Mouse (Mus musculus) frontal cortex, postnatal 36 days (tissue): Measurements from ENCODE around the gene Cflar.
A peak's percentile ranks its signal among the peaks of the same experiment; 100 is the strongest.
"Not testable (repeated sequence)": the region's sequence is repeated elsewhere in the genome, so short reads cannot be mapped to it uniquely, and the experiment has no call there.

ENCODE experiments used
- DNase-seq, 2 experiments: peaks; one replicate each; pipeline ENCODE4 v3.0.0; 2022; ENCODE audit warnings: low spot score in 2 of 2

Cflar gene

DNA sequence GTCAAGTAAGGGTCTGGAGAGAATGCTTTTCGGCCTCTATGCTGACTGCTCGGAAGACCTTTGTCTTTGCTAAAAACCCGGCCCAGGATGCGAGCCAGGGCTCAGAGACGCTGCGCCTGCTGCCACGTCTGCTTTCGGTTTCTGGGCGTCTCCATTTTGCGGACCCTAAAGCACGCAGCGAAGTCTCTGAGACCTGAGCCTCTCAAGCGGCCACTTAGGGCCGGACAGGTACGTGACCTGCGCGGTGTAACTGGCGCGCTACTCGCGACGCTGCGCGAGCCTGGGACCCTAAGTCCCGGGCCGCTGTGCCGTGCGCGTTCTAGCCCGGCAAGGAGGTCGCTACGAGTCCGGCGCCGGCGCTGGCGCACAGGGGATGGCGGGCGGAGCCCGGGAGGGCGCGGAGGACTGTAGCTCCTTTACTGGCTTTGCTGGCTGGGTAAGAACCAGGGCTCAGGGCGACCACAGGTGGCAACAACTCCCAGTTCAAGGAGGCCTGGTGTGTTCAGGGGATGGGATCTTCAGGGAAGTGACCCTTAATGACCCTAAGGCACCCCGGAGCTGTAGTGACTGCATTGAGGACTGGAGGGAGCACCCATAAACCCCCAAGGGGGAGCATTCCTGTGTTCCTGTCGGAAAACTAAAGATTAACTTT lies at the start of gene Cflar:
Gene Cflar, plus strand, starts transcription at position 144 of the 652 bp plus-strand sequence.
- peak; percentile 43 to 46 for DNase-seq

DNA sequence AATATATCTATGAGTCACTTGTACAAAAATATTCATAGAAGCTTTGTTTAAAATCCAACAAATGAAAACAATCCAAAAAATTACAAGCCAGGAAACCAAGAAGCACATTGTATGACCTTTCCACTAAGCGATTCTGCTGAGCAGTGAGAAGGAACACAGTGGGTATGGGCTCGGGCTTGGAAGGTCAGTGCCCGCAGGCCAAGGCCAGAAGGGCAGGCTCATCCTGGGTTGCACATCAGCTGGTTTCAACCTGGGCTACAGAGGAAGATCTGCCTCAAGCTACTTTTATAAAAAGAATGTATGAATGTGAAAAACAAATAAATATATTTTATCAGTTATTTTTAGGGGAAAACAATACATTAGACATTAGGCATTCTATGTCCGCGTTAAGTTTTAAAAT lies 48.6 kb upstream of the Cflar start:
- DNase-seq = not testable (repeated sequence)

DNA sequence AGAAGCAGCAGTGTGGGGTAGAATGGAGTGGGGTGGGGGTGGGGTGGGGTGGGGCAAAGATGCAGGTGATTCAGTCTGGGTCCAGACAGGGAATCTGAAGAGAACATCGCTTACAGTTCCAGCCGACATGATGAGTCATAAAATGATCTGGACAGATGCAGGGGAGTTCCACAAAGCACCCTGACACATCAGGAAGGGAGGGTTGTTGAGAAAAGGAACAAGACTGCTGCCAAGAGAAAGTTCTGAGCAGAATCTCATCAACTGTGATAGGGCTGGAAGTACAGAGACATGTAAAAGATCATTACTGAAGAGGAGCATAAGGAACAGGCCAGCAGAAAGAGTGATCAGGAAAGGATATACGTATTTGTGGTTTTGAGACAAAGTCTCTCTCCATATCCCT lies 47.9 kb upstream of the Cflar start:
- not testable (repeated sequence) for DNase-seq

DNA sequence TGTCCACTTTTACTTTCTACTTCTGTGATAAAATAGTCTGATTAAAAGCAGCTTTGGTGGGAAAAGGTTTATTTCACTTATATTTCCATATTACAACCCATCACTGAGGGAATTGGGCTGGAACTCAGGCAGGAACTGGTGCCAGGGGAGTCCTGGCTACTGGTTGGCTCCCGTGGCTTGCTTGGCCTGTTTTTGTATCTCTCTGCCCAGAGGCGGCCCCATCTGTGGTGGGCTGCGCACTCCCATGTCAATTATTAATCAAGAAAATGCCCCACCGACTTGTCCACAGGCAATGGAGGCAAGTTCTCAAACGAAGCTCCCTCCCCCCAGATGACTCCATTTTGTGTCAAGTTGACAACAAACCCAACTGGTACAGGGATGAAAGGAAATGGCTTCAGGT lies 43.1 kb upstream of the Cflar start:
- no peak for DNase-seq

DNA sequence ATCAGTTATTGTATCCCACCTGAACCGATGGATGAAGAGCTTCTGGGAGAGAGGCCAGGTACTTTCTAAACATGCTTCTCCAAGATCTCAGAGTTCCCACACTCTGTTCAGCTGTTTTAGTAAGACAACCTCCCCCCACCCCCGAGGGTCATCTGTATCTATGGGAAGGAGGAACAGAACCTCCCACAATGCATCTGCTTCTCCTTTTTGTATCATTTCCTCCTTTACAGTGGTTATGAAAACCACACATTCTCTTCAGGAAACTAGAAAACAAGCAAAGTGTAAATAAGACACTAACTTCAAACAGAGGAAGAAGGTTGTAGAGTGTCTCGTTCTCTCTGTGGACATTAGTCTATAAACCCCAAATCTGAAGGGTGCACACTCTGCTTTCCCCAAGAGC lies 41.7 kb upstream of the Cflar start:
- DNase-seq = not testable (repeated sequence)

DNA sequence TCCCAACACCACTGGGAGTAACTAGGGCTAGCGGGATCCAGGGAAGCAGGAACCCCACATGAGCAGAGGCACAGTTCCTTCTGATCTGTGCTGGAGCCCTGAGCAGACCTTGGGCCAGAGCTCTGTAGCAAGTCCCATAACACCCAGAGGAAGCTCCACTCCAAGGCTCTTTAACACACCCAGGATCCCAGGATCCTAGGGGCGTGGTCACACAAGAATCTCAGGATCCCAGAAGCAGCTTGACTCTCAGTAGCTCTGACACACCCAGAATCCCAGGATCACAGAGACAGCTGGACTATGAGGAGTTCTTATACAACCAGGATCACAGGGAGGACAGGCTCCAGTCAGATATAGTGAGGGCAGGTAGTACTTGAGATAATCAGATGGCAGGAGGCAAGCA lies 39.2 kb upstream of the Cflar start:
- DNase-seq = no peak

DNA sequence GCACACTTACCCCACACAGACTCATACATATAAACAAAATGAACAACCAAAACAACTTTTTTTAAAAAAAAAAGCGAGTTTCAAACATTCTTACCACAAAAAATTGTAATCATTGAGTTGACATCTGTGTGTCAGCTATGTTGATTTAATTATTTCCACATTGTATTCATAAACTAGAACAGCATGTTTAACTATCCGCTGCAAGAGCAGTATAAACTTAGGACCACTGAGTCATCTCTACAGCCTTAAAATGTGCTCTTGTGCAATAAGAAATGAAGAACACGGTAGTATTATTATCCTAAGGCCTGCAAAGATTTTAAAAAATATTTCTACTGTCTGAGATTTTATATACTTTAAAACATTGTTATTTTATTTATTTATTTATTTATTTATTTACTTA lies 36.3 kb upstream of the Cflar start:
- no peak for DNase-seq

DNA sequence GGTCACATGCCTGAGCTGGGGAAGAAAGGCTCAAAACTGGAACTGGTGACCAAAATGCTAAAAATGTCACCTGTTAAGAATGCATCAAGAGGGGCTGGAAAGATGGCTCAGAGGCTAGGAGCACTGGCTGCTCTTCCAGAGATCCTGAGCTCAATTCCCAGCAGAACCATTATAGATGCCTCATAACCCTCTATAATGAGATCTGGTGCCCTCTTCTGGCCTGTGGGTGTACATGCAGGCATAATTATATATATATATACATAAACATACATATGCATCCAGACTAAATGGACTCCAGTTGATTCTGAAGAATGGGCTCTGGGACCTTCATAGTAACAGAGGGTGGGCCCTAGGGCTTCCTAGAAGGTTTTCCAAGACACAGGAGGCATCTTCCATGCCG lies 33.7 kb upstream of the Cflar start:
- peak in 1 of 2 experiments; percentile 35 for DNase-seq

DNA sequence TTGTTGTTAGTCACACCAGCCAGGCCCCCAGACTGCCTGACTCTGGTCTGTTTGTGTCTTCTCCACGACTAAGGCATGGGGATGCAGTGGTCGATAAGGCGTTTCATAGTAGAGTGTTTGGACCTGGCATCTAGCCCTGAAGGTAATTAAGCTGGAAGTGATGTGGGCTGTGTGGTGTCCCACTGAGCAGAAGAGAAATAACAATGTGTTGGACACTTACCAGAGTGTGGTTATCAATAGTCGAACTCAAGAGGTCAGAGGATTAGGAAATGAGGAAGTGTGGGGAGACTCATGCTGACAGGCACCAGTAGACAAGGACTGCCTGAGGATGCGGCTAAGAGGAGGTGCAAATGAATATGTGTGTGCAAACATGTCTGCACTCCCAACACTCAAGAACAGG lies 32.9 kb upstream of the Cflar start:
- not testable (repeated sequence) for DNase-seq

DNA sequence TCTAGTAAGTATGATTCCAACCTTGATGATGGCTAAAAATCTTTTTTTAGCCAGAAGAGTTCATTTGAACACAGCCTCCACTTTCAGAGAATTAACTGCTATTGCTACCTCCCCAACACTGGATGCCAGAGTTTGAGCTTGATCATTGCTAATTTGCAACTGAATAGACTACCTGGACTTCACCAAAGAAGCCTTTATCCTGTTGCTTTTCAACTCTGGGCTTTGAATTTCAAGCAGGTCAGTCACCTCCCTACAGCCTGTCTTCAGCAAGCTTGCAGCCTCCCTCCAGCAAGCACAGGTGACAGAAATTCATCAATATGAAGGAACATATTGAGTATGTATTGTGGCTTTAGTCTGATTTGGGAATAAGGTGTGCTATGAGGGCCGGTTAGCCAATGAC lies 21.9 kb upstream of the Cflar start:
- DNase-seq = no peak

DNA sequence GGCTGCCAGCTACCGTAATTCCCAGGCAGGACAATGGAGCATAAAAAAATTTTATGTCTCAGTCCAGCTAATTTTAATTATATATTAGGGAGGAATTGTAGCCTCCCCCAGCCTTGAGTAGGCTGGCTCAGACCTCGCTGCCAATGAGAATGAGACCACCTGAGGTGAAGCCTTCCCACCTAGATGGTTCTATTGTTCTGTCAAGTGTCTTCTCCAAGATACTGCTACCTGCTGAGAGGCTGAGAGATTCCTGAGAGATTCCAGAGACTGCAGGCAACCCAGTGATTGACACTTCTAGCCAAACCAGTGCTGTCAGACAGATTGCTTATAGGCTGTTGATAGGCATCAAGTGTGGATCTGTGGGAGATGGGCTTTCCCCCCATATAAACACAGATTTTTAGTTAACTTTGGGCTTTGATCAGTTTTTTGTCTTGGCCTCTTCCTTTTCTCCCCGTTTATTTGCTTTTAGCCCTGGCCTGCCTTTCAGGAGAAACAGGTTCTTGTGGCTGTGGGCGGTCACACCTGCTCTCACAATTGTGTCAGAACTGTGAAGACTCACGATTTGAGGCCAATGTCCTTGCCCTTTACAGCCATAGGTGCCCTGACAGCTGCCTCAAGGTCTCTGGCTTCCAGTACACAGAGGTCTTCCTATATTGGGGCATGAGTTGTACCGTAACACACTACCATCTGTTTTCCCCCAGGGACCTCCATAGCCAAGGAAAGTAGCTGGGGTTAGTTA lies 21.1 kb upstream of the Cflar start:
- no peak for DNase-seq

DNA sequence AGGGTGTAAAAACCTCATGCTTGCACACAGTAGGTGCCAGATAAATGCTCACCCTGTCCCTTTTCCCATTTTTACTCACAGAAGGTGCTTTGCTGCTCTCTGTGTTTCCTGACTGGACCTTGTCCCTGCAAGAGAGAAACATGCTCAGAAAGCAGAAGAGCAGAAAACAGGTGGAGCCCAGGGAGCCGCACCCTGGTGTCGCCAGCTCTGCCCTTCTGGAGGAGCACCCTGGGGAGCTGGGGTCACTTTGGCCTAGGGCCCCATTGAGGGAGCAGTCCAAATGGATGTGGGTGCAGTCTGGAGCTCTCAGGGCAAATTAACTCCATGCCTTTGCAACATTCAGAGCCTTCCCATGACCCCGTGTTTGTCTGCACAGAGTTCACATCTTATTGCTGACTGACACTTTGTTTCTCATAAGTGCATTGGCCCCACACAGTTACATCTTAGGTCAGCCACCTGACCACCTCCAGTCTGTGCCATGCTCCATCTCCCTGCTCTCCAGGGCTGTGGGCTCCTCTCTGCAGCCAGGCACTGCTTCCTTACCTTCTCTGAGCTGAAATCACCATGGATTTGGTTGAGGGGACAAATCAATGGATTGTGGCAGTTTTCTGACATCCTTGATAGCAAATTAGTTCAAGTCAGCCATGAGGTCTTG lies 20.3 kb upstream of the Cflar start:
- not testable (repeated sequence) for DNase-seq

DNA sequence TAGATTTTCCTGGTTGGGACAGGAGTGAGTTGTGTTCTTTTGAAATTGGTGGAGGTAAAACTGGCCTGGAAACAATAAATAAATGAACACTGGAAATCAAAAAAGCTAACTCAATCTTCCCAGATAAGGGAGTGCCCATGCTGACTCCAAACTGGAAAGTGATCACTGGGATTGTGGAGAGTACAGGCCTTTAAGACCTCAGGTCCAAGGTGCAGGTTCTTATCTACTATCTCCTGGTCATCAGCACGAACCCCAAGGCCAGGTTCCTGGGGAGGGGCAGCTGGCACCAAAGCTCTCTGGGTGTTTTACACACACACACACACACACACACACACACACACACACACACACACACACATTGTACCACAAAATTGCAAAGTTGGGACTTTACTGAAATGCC lies 19.6 kb upstream of the Cflar start:
- DNase-seq = not testable (repeated sequence)

DNA sequence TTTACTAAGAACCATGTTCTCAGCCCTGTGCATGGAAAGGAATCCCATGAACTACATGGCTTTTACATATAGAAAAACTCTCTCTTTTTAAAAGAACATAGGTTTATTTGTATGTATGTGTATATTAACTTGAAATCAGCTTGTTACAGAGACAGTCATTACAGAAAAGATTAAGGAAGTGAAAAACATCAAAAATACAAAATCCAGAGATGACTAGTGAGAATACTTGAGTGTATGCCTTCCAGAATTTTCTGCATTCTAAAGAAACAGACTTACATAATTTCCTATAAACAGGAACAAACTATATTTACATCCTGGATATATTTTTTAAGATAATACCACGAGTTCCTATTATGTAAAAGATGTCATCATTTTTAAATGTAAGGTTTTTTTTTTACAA lies 17.6 kb upstream of the Cflar start:
- DNase-seq = no peak

DNA sequence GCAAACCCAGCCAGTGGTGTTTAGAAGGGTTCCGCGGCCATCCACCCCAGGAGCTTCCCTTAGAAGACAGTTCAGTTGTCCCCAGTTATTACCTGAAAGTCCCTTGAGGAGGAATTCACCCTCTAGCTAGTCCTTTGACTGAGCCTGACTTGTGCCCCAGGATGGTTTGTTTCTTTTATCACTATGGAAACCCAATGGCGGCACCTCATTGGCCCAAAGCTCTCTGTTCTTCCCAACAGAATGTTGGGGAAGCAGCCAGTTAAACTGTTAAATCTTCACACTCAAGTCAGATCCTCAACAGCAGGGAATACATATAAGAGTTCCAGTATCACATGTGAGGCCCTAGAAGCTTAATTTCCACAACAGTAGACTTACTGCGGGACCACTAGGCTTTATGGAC lies 15.5 kb upstream of the Cflar start, which contains the start of gene Als2cr12:
Gene Als2cr12, minus strand, starts transcription at position 180 of the 400 bp plus-strand sequence.
- DNase-seq = not testable (repeated sequence)

DNA sequence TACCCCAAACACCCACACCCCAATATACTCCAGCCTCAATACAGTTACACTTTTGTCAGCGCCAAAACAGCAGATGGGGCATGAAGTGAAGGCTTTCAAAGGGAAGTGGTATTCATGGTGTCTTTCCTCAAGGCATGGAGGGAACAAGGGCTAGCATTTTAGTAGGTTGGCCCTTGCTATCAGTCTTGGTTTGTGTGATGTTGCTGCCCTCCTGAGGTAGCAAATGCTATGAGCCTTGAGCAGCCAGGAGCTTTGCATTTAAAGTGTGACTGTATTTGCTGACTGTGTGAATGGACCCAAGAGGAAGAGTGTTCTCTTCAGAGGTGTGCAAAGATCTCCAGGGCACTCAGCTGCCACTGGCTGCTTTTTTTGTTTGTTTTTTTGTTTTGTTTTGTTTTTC lies 13.7 kb upstream of the Cflar start:
- peak in 1 of 2 experiments; percentile 69 for DNase-seq

DNA sequence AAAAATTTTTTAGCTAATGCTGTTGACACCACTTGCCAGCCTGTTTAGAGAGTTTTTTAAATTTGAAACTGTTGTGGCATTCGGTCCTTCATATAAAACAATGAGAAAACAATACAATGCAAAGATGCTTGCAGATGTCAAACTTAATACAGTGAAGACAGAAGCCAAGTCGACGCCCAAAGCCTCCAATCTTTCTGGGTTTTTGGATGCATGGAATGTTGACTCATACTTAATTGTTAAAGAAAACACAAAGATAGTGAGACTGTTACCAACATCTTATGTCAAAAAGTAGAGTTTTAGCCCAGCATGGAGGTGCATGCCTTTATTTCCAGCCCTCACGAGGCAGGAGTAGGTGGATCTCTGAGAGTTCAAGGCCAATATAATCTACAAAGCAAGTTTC lies 12.5 kb upstream of the Cflar start:
- DNase-seq = no peak

DNA sequence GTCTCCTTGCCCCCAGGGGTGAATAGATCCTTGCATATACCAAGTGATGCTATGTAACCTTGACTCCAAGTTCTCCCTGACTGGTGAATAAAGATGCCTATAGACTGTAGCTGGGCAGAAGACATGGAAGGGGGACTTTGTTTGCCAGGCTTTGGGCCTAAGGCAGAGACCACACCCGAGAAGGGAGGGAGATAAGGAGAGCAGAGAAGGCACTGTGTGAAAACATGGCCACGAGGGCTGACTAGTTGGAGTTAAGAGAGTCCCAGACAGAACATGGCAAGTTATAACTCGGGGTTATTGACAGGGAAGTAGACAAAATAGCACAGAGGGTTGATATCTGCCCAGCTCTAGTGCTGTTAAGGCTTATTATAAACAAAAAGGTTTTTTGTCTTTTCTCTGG lies 11.3 kb upstream of the Cflar start:
- DNase-seq = no peak

DNA sequence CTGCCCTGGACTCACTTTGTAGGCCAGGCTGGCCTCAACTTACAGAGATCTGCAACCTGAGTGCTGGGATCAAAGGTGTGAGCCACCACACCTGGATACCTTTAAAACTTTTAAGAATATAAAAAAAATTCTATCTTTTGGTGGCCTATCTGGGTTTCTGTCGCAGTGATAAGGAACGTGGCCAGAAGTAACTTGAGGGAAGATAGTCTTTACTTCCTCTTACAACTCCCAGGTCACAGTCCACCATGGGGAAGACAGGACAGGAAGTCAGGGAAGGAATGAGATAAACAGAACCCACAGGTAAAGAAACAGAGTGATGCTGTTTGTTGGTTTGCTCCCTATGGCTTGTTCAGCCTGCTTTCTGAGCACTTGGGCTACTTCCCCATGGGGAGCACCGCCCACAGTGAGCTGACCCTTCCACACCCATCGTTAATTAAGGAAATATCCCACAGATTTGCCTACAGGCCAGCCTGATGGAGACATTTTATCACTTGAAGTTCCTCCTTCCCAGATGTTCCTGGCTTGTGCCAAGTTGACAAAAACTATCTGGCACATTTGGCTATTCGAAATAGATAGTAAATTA lies 10.6 kb upstream of the Cflar start:
- DNase-seq = not testable (repeated sequence)

DNA sequence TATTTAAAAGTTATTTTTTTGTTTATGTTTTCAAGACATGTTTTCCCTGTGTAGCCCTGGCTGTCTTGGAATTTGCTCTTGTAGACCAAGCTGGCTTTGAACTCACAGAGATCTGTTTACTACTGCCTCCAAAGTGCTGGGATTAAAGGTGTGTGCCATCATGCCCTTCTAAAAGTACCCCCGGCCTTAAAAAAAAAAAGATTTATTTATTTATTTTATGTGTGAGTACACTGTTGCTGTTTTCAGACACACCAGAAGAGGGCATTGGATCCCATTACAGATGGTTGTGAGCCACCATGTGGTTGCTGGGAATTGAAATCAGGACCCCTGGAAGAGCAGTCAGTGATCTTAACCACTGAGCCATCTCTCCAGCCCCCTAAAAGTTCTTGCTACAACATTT lies 1.3 kb upstream of the Cflar start:
- DNase-seq = not testable (repeated sequence)

DNA sequence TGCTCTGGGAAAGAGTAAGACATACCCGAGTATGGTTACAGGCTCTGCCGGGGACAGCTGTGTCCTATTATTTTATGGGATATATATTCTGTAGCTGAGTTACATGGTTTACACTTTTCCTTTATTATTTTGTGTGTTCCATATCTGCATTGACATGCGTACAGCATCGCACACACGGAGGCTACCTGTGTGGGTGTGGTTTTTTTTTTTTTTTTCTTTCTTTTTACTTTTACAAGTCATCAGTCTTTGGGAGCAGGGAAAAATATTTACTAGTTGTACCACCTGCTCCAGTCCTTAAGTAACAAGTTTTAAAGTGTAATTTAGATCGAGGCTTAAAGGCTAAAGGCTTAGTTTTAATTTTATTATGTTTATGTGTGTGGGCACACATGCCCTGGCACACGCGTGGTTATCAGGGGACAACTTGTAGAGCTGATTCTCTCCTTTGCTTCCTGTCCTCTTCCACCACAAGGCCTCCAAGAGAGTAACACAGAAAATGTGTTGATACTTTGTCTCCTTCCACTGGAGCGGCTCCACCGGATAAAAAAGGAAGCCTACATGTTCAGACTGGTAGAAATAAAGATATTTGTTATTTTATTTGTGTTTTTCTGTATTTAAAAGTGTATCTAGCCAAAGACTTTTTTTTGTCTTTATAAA lies 470 bp upstream of the Cflar start:
- DNase-seq = no peak
